Mouse (Mus musculus) embryonic facial prominence, embryonic 13.5 days (tissue): ENCODE measurements at regions not wholly inside any gene's neighbourhood (a gene's known extent, or its start where the extent isn't known, plus 50 kb on each side); places are given as distances from the start of the nearest gene placed in this dataset.
"Not testable (repeated sequence)": the region's sequence is repeated elsewhere in the genome, so short reads cannot be mapped to it uniquely, and the experiment has no call there.

Source experiments
- ATAC-seq: fragments of 200-750 bp; cut with Nextera tagmentation; 2 replicates; pipeline ENCODE4 v1.8.0; 2017; ENCODE audit warnings: low read depth; ENCODE audit not compliant: insufficient number of reproducible peaks, insufficient read depth, low FRiP score, low TSS enrichment
- H3K27ac ChIP-seq: fragments of 300-500 bp; sonication (generic); 2 replicates; pipeline ENCODE4 v1.5.1; 2015; ENCODE audit warnings: moderate library complexity, mild to moderate bottlenecking, inconsistent platforms
- H3K27me3 ChIP-seq: fragments of 300-500 bp; sonication (generic); 2 replicates; pipeline ENCODE4 v1.6.1; 2015; ENCODE audit warnings: mild to moderate bottlenecking, inconsistent platforms
- H3K36me3 ChIP-seq: fragments of 300-500 bp; sonication (generic); 2 replicates; pipeline ENCODE4 v1.6.1; 2015; ENCODE audit warnings: mild to moderate bottlenecking, inconsistent platforms
- H3K4me1 ChIP-seq: fragments of 300-500 bp; sonication (generic); 2 replicates; pipeline ENCODE4 v1.6.1; 2015; ENCODE audit warnings: inconsistent platforms
- H3K4me2 ChIP-seq: fragments of 300-500 bp; sonication (generic); 2 replicates; pipeline ENCODE4 v1.6.1; 2015; ENCODE audit warnings: moderate library complexity, mild to moderate bottlenecking, inconsistent platforms
- H3K4me3 ChIP-seq: fragments of 300-500 bp; sonication (generic); 2 replicates; pipeline ENCODE4 v1.5.1; 2015; ENCODE audit warnings: mild to moderate bottlenecking, inconsistent platforms
- H3K9ac ChIP-seq: fragments of 300-500 bp; sonication (generic); 2 replicates; pipeline ENCODE4 v1.6.1; 2015; ENCODE audit warnings: mild to moderate bottlenecking, inconsistent platforms
- H3K9me3 ChIP-seq: fragments of 300-500 bp; sonication (generic); 2 replicates; pipeline ENCODE4 v1.6.1; 2016; ENCODE audit warnings: inconsistent platforms
- WGBS: fragments of 180-500 bp; shearing (Covaris S2); methylation state at CpG from one replicate; pipeline ENCODE4 v1.1.7; 2015; ENCODE audit warnings: mixed read lengths; 5-methylcytosine and 5-hydroxymethylcytosine counted together

- no peak overlapping the region for H3K27ac ChIP-seq
- H3K36me3 ChIP-seq = no peaks in the 10 kb centered on the region
- 71% methylated on average over 5 of the region's 5 CpGs for WGBS
- no peak overlapping the region for H3K9ac ChIP-seq
- ATAC-seq = no peak
- H3K4me3 ChIP-seq = no peak overlapping the region
- no peaks in the 10 kb centered on the region for H3K27me3 ChIP-seq
- no peak overlapping the region for H3K4me2 ChIP-seq
- peaks cover 14% of the 10 kb centered on the region for H3K4me1 ChIP-seq
- no peaks in the 10 kb centered on the region for H3K9me3 ChIP-seq
These were observed 426.2 kb upstream of the Auts2 start for GRCm38 (mm10) chr5:132969376-132969775.

DNA sequence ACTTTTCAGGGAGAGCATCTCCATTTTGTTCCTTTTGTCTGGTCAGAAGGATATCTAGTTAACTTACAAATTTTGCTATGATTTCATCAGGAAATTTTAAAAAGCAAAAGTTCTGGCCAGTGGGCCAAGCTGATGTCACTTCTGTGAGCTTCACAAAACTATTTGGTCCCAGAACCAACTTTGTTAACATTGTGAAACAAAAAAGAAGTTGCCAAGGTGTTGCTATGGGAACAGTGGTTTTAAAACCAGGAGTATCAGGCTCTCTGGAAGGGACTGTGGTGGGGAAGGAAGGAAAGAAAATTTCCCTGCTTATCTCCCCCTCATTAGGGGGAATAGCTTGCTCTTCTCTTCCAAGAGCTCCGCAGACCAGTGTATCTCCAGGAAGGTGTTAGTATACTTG is 416.8 kb upstream of the Auts2 start:
- 0 out of 2 replicates have a peak, but pooled peaks cover 4% of the 10 kb centered on the region for H3K4me1 ChIP-seq
- H3K9me3 ChIP-seq = no peaks in the 10 kb centered on the region
- 92% methylated on average over 1 of the region's 1 CpGs for WGBS
- no peak overlapping the region for H3K4me2 ChIP-seq
- H3K9ac ChIP-seq = no peak overlapping the region
- no peaks in the 10 kb centered on the region for H3K27me3 ChIP-seq
- no peak overlapping the region for H3K4me3 ChIP-seq
- no peak overlapping the region for H3K27ac ChIP-seq
- no peaks in the 10 kb centered on the region for H3K36me3 ChIP-seq
- ATAC-seq = no peak

DNA sequence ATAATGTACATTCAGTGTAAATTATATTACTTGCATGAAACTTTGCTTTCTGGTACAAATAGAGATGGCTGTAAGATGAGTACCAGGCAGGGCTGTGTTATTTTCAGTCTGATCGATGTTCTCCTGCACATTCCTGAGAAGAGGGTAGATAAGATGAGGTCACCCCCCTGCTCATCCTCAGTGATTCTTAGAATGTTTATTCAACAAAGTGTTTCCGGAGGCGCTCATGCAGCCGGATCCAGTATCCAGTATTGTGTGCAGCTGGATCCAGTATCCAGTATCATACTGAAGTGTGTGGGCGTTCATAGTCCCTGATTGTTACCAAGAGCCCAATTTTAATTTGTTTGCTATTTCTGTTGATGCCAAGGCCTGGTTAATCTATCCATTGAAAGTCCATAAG is 413.0 kb upstream of the Auts2 start:
- no peaks in the 10 kb centered on the region for H3K27me3 ChIP-seq
- ATAC-seq = no peak
- H3K9ac ChIP-seq = no peak overlapping the region
- no peak overlapping the region for H3K4me2 ChIP-seq
- H3K9me3 ChIP-seq = no peaks in the 10 kb centered on the region
- H3K4me3 ChIP-seq = no peak overlapping the region
- no peak overlapping the region for H3K27ac ChIP-seq
- 0 out of 2 replicates have a peak, but pooled peaks cover 4% of the 10 kb centered on the region for H3K4me1 ChIP-seq
- 49% methylated on average over 5 of the region's 5 CpGs for WGBS
- H3K36me3 ChIP-seq = no peaks in the 10 kb centered on the region

DNA sequence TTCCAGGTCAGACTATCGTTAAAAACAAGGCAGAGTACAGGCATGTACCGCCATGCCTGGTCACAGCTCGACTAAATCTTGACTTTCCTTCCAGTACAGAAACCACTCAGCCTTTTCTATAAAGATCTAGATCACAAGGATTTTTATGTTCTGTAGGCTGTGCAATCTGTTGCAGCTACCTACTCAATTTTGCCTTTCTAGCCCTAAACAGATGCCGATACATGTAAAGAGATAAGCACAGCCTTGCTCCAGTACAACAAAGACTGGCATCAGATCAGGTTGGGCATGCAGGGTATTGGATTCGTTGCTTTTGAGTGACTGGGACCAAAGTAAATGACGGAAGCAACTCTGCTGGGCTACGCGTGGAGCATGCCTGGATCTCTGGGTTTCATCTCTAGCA is 411.9 kb upstream of the Auts2 start:
- Histone ChIP-seq H3K27me3 (no peaks in the 10 kb centered on the region), H3K9ac (no peak overlapping the region), H3K4me3 (no peak overlapping the region), H3K4me1 (0 out of 2 replicates have a peak, but pooled peaks cover 4% of the 10 kb centered on the region), H3K27ac (no peak overlapping the region), H3K36me3 (no peaks in the 10 kb centered on the region), H3K4me2 (no peak overlapping the region), H3K9me3 (no peaks in the 10 kb centered on the region)
- ATAC-seq = no peak
- 91% methylated on average over 8 of the region's 8 CpGs for WGBS

DNA sequence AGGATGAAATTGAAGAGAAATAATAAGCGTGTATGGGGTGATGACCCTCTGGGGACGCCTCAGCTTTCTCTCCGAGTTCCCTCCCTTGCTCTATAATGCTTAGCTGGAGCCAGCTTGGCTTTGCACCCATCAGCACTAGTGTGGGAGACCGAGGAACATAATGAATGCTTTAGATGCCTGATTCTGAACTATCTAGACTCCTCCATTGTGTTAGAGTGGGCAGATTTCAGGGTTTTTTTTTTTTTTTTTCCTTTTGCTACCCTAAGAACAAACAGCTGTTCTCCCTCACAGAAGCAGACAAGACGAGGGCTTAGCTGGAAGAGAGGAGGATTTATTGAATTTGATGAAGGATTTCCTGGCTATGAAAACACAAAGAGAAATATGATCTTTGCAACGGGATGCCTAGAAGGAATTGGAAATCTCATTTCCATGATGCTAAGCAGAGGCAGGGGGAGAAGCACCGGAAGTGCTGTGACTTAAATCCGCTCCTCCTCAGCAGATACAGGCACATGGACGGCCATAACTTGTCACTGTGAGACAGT is 390.4 kb upstream of the Auts2 start:
- H3K4me3 ChIP-seq = no peak overlapping the region
- H3K36me3 ChIP-seq = no peaks in the 10 kb centered on the region
- ATAC-seq = no peak
- H3K9ac ChIP-seq = no peak overlapping the region
- H3K4me2 ChIP-seq = no peak overlapping the region
- H3K9me3 ChIP-seq = no peaks in the 10 kb centered on the region
- no peaks in the 10 kb centered on the region for H3K27me3 ChIP-seq
- H3K27ac ChIP-seq = 0 out of 2 replicates have a peak overlapping the region, but pooled peaks have one; percentile 28
- H3K4me1 ChIP-seq = peaks cover 3% of the 10 kb centered on the region; the same call in 1 of the 2 replicates
- 35% methylated on average over 9 of the region's 9 CpGs for WGBS

DNA sequence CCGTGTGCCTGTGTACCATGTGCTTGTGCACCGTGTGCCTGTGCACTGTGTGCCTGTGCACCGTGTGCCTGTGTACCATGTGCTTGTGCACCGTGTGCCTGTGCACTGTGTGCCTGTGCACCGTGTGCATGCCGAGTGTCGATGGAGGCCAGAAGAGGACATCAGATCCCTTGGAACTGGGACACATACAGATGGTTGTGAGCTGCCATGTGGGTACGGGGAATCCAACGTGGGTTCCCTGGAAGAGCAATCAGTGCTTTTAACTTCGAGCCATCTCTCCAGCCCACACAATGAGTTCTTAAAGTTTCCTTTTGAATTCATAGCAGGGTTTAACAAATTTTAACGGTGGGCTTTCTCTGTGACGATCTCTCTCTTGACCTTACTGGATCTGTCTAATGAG is 386.8 kb upstream of the Auts2 start:
- H3K9me3 ChIP-seq, ATAC-seq, H3K9ac ChIP-seq, H3K4me3 ChIP-seq, H3K4me2 ChIP-seq, H3K27me3 ChIP-seq, H3K36me3 ChIP-seq, H3K4me1 ChIP-seq, H3K27ac ChIP-seq: not testable (repeated sequence)
- 81% methylated on average over 12 of the region's 12 CpGs for WGBS

DNA sequence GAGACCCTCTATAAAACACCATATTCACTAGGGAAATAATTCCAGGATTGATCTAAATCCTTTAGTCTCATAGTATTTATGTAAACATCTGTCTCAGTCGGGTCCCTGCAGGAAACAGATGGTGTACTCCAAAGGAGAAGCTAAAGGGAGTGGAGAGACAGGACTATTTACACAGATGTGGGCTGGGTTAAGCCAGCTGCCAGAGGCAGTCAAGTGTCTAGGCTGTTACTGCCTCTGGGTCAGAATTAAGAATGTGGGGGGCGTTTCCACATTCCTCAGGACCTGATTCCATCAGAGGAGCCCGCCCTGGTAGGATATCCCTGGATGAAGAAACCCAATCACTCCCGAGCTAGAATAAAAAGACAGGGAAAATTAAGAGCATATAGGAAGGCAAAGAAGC is 380.2 kb upstream of the Auts2 start:
- 6% methylated on average over 4 of the region's 4 CpGs for WGBS
- H3K36me3 ChIP-seq = no peaks in the 10 kb centered on the region
- peaks cover 6% of the 10 kb centered on the region; the same call in 1 of the 2 replicates for H3K9me3 ChIP-seq
- ATAC-seq = no peak
- peaks cover 19% of the 10 kb centered on the region for H3K4me1 ChIP-seq
- H3K4me3 ChIP-seq = no peak overlapping the region
- no peak overlapping the region for H3K9ac ChIP-seq
- no peaks in the 10 kb centered on the region for H3K27me3 ChIP-seq
- no peak overlapping the region for H3K27ac ChIP-seq
- H3K4me2 ChIP-seq = no peak overlapping the region

- H3K27me3 ChIP-seq = no peaks in the 10 kb centered on the region
- H3K9me3 ChIP-seq = no peaks in the 10 kb centered on the region
- H3K27ac ChIP-seq = no peak overlapping the region
- H3K4me2 ChIP-seq = no peak overlapping the region
- no peak overlapping the region for H3K4me3 ChIP-seq
- H3K36me3 ChIP-seq = no peaks in the 10 kb centered on the region
- no peak overlapping the region for H3K9ac ChIP-seq
- WGBS = 76% methylated on average over 2 of the region's 2 CpGs
- ATAC-seq = no peak
- H3K4me1 ChIP-seq = 0 out of 2 replicates have a peak, but pooled peaks cover 3% of the 10 kb centered on the region
These were observed 365.9 kb upstream of the Auts2 start for GRCm38 (mm10) chr5:132909056-132909455.

DNA sequence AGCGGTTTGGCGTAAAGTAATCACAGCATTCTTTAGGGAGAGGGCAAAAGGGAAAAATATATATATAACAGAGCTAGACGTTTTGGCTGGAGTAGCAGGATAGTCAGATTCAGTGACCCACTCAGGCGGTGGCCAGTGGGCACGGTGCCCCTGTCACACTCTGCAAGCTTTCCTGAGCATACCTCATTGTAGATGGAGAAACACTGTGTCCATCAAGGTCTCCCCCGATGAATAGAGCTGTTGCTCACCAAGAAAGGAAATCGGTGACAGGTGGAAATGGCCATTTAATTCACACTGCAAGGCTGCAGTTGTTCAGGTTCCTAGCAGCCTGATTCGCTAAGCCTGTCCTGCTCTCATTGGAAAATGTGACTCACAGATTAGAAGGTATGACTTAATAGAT is 365.1 kb upstream of the Auts2 start:
- no peaks in the 10 kb centered on the region for H3K36me3 ChIP-seq
- H3K27me3 ChIP-seq = no peaks in the 10 kb centered on the region
- 0 out of 2 replicates have a peak, but pooled peaks cover 3% of the 10 kb centered on the region for H3K4me1 ChIP-seq
- no peak overlapping the region for H3K27ac ChIP-seq
- H3K4me2 ChIP-seq = no peak overlapping the region
- H3K9ac ChIP-seq = no peak overlapping the region
- H3K4me3 ChIP-seq = no peak overlapping the region
- ATAC-seq = no peak
- 83% methylated on average over 8 of the region's 8 CpGs for WGBS
- H3K9me3 ChIP-seq = no peaks in the 10 kb centered on the region

DNA sequence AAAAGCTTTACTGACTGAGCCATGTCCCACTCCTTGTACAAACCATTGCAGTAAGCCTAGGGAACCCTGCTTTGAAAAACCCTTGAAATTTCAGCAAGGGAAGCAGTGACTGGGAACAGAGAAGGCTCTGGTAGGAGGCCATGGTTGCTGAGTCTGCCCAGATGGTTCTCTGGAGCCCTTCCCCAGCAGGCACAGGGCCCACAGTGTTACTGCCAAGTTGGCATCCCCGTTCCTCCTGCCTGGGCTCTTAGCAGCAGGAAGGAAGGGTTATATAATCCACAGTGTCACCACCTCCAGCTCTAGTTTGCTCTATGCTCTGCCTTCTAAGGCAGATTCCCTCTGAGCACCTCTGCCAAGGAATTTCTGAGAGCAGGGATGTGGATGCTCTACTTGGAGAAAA is 349.4 kb upstream of the Auts2 start:
- Histone ChIP-seq H3K4me3 (no peak overlapping the region), H3K27ac (no peak overlapping the region), H3K36me3 (no peaks in the 10 kb centered on the region), H3K4me2 (no peak overlapping the region), H3K9me3 (no peaks in the 10 kb centered on the region), H3K27me3 (no peaks in the 10 kb centered on the region), H3K9ac (no peak overlapping the region), H3K4me1 (no peaks in the 10 kb centered on the region)
- 82% methylated on average over 1 of the region's 1 CpGs for WGBS
- no peak for ATAC-seq

- ATAC-seq = no peak
- H3K4me2 ChIP-seq = no peak overlapping the region
- WGBS = 67% methylated on average over 2 of the region's 2 CpGs
These were observed 341.0 kb upstream of the Auts2 start for GRCm38 (mm10) chr5:132884130-132884529.

GRCm38 (mm10) chr5:132882291-132882690 is 339.1 kb upstream of the Auts2 start:
- Histone ChIP-seq H3K27ac (no peak overlapping the region), H3K36me3 (no peaks in the 10 kb centered on the region), H3K9me3 (no peaks in the 10 kb centered on the region), H3K4me2 (no peak overlapping the region), H3K9ac (no peak overlapping the region), H3K4me3 (no peak overlapping the region), H3K27me3 (no peaks in the 10 kb centered on the region; the same call in 1 of the 2 replicates), H3K4me1 (no peaks in the 10 kb centered on the region)
- WGBS = 84% methylated on average over 3 of the region's 3 CpGs
- ATAC-seq = no peak

More at GRCm38 (mm10) chr5:132884130-132884529, 341.0 kb upstream of the Auts2 start:
- no peak overlapping the region for H3K9ac ChIP-seq
- no peaks in the 10 kb centered on the region for H3K4me1 ChIP-seq
- H3K27ac ChIP-seq = no peak overlapping the region
- no peak overlapping the region for H3K4me3 ChIP-seq
- no peaks in the 10 kb centered on the region; the same call in 1 of the 2 replicates for H3K27me3 ChIP-seq
- H3K9me3 ChIP-seq = no peaks in the 10 kb centered on the region
- no peaks in the 10 kb centered on the region for H3K36me3 ChIP-seq
